ENCODE assay signal across 9 mouse cellular contexts in the genomic region with DNA sequence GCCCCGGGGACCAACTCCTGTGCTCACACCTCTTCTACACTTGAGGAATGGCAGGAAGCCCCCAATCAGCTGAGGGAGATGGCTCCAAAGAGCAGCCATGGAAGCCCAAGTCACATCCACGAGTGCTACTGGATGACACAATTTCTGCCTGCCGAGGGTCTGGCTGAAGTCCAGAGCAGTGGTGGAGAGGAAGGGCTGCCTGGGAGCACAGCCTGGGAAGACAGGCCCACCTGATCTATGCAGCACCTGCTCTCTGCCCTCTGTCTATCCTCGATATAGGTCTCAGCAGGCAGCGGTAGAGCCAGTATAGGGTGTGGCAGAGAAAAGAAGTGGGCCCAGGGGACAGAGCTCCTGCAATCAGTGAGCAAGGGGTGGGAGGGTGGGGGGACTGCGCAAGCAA. TPM values are rescaled to one million over a fixed set of nuclear protein-coding genes. Genes with fewer than 3 reads are reported as not detected.
A peak's percentile ranks its signal among the peaks of the same experiment; 100 is the strongest.
DNase-seq lines count a peak whose midpoint lies in the region; ATAC-seq lines count a peak whose summit lies in the region.
"Had no signal": no experiment of that assay in that cellular context is flagged by ENCODE, and none has a peak within 500 bp of the region (broad histone marks: within the 10 kb centered on the region; RNA-seq: fewer than 3 reads in every experiment).

No protein-coding gene starts in this region.

- 71% methylated on average over 6 of the region's 6 CpGs for WGBS in forebrain, embryonic 13.5 days
- WGBS in forebrain, embryonic 16.5 days = 45% methylated on average over 5 of the region's 6 CpGs
- WGBS in neural tube, embryonic 12.5 days = 67% methylated on average over 6 of the region's 6 CpGs
- 81% methylated on average over 6 of the region's 6 CpGs for WGBS in hindbrain, embryonic 11.5 days
- 76% methylated on average over 6 of the region's 6 CpGs for WGBS in midbrain, embryonic 11.5 days

- H3K27me3 ChIP-seq in forebrain, embryonic 13.5 days = no peaks in the 10 kb centered on the region
- H3K27me3 ChIP-seq in forebrain, embryonic 16.5 days (replicated peaks; ENCODE audit: control insufficient read depth, insufficient read depth, low read length) = no peaks in the 10 kb centered on the region
- no peaks in the 10 kb centered on the region for H3K27me3 ChIP-seq in neural tube, embryonic 12.5 days (replicated peaks)
- no peaks in the 10 kb centered on the region for H3K27me3 ChIP-seq in hindbrain, embryonic 11.5 days (ENCODE audit: control insufficient read depth, insufficient read depth, low read length)
- no peaks in the 10 kb centered on the region for H3K27me3 ChIP-seq in midbrain, embryonic 11.5 days (ENCODE audit: control insufficient read depth, insufficient read depth, low read length)
- H3K27me3 ChIP-seq: limb, embryonic 15.5 days had no signal

- H3K36me3 ChIP-seq in forebrain, embryonic 13.5 days (ENCODE audit: poor library complexity, severe bottlenecking) = 0 out of 2 replicates have a peak, but pooled peaks cover 7% of the 10 kb centered on the region
- no peaks in the 10 kb centered on the region for H3K36me3 ChIP-seq in forebrain, embryonic 16.5 days (ENCODE audit: control insufficient read depth, insufficient read depth)
- peaks cover 5% of the 10 kb centered on the region; the same call in 1 of the 2 replicates for H3K36me3 ChIP-seq in neural tube, embryonic 12.5 days
- no peaks in the 10 kb centered on the region for H3K36me3 ChIP-seq in hindbrain, embryonic 11.5 days (ENCODE audit: control insufficient read depth, insufficient read depth, low read length)
- no peaks in the 10 kb centered on the region for H3K36me3 ChIP-seq in midbrain, embryonic 11.5 days (ENCODE audit: control insufficient read depth, insufficient read depth, low read length)
- H3K36me3 ChIP-seq: limb, embryonic 15.5 days had no signal

- no peak overlapping the region for H3K4me3 ChIP-seq in forebrain, embryonic 13.5 days
- H3K4me3 ChIP-seq in forebrain, embryonic 16.5 days (replicated peaks; ENCODE audit: low read length) = no peak overlapping the region
- H3K4me3 ChIP-seq in neural tube, embryonic 12.5 days = no peak overlapping the region
- H3K4me3 ChIP-seq in hindbrain, embryonic 11.5 days (ENCODE audit: low read depth, low read length) = no peak overlapping the region
- no peak overlapping the region for H3K4me3 ChIP-seq in midbrain, embryonic 11.5 days (ENCODE audit: low read depth, low read length)
- H3K4me3 ChIP-seq: limb, embryonic 15.5 days had no signal

- DNase-seq in neural tube, embryonic 10.5 days (ENCODE audit: extremely low spot score, low spot score) = no peak
- DNase-seq in hindbrain, embryonic 11.5 days (ENCODE audit: low spot score) = no peak
- no peak for DNase-seq in T-cell, adult 2 months (ENCODE audit: low spot score)
- DNase-seq in embryo, embryonic 10.5 days (ENCODE audit: low spot score) = no peak
- DNase-seq in midbrain, embryonic 11.5 days (ENCODE audit: low spot score, missing footprints) = no peak

- no peaks in the 10 kb centered on the region for H3K9me3 ChIP-seq in forebrain, embryonic 13.5 days (replicated peaks)
- no peaks in the 10 kb centered on the region for H3K9me3 ChIP-seq in forebrain, embryonic 16.5 days (ENCODE audit: control insufficient read depth, low read length)
- no peaks in the 10 kb centered on the region for H3K9me3 ChIP-seq in neural tube, embryonic 12.5 days
- no peaks in the 10 kb centered on the region for H3K9me3 ChIP-seq in hindbrain, embryonic 11.5 days (ENCODE audit: control insufficient read depth, low read length)
- H3K9me3 ChIP-seq in midbrain, embryonic 11.5 days (ENCODE audit: control insufficient read depth, low read length) = no peaks in the 10 kb centered on the region
- H3K9me3 ChIP-seq: limb, embryonic 15.5 days had no signal

- no peak for ATAC-seq in forebrain, embryonic 13.5 days
- no peak for ATAC-seq in forebrain, embryonic 16.5 days
- no peak for ATAC-seq in neural tube, embryonic 12.5 days (ENCODE audit: low FRiP score, low read depth)
- ATAC-seq in hindbrain, embryonic 11.5 days (ENCODE audit: low FRiP score) = no peak
- ATAC-seq in midbrain, embryonic 11.5 days (ENCODE audit: low FRiP score) = no peak

- 0 out of 2 replicates have a peak overlapping the region, but pooled peaks have one; percentile 27 for H3K9ac ChIP-seq in forebrain, embryonic 13.5 days
- no peak overlapping the region for H3K9ac ChIP-seq in forebrain, embryonic 16.5 days (replicated peaks; ENCODE audit: low read depth, low read length)
- H3K9ac ChIP-seq in neural tube, embryonic 12.5 days = 0 out of 2 replicates have a peak overlapping the region, but pooled peaks have one; percentile 21
- H3K9ac ChIP-seq in hindbrain, embryonic 11.5 days (ENCODE audit: low read depth, low read length) = peak overlapping the region; percentile 42; the same call in 1 of the 2 replicates
- H3K9ac ChIP-seq in midbrain, embryonic 11.5 days (ENCODE audit: low read length) = no peak overlapping the region
- H3K9ac ChIP-seq: limb, embryonic 15.5 days had no signal

- peaks cover 63% of the 10 kb centered on the region for H3K4me1 ChIP-seq in forebrain, embryonic 13.5 days
- peaks cover 41% of the 10 kb centered on the region for H3K4me1 ChIP-seq in forebrain, embryonic 16.5 days (replicated peaks; ENCODE audit: control insufficient read depth, insufficient read depth, low read length)
- peaks cover 59% of the 10 kb centered on the region for H3K4me1 ChIP-seq in neural tube, embryonic 12.5 days
- H3K4me1 ChIP-seq in hindbrain, embryonic 11.5 days (replicated peaks; ENCODE audit: control insufficient read depth, insufficient read depth, low read length) = peaks cover 14% of the 10 kb centered on the region
- H3K4me1 ChIP-seq in midbrain, embryonic 11.5 days (ENCODE audit: control insufficient read depth, insufficient read depth, low read length) = peaks cover 27% of the 10 kb centered on the region

- peak overlapping the region; percentile 61; the same call in 1 of the 2 replicates for H3K27ac ChIP-seq in forebrain, embryonic 13.5 days
- no peak overlapping the region for H3K27ac ChIP-seq in forebrain, embryonic 16.5 days (ENCODE audit: low read length)
- 0 out of 2 replicates have a peak overlapping the region, but pooled peaks have one; percentile 8 for H3K27ac ChIP-seq in neural tube, embryonic 12.5 days
- H3K27ac ChIP-seq in hindbrain, embryonic 11.5 days (ENCODE audit: low read depth, low read length) = no peak overlapping the region
- no peak overlapping the region for H3K27ac ChIP-seq in midbrain, embryonic 11.5 days (ENCODE audit: low read depth, low read length)

- no peak overlapping the region for H3K4me2 ChIP-seq in forebrain, embryonic 13.5 days
- no peak overlapping the region for H3K4me2 ChIP-seq in forebrain, embryonic 16.5 days (ENCODE audit: low read length)
- 0 out of 2 replicates have a peak overlapping the region, but pooled peaks have one; percentile 3 for H3K4me2 ChIP-seq in neural tube, embryonic 12.5 days (replicated peaks)
- no peak overlapping the region for H3K4me2 ChIP-seq in hindbrain, embryonic 11.5 days (replicated peaks; ENCODE audit: low read depth, low read length)
- H3K4me2 ChIP-seq in midbrain, embryonic 11.5 days = no peak overlapping the region
- H3K4me2 ChIP-seq: limb, embryonic 15.5 days had no signal

RNA-seq across cellular contexts. Expression of a gene that starts 1.3 kb away (rescaled TPM):
- 0.18 and 0.41 TPM in 2 replicates for polyA plus RNA-seq in forebrain, embryonic 13.5 days (2015; fragmentation: Nextera tagmentation; extraction: Ambion mirVana)
- polyA plus RNA-seq in forebrain, embryonic 16.5 days (2015; fragmentation: Nextera tagmentation; extraction: Ambion mirVana) = 0.37 and 0.46 TPM in 2 replicates
- 0.29 and 0.32 TPM in 2 replicates for polyA plus RNA-seq in neural tube, embryonic 12.5 days (2016; fragmentation: Nextera tagmentation; extraction: Ambion mirVana)
- polyA plus RNA-seq in hindbrain, embryonic 11.5 days (2014; fragmentation: Nextera tagmentation; extraction: Ambion mirVana) = 0.27 and 0.37 TPM in 2 replicates
- polyA plus RNA-seq in midbrain, embryonic 11.5 days (2014; fragmentation: Nextera tagmentation; extraction: Ambion mirVana) = 0.25 TPM in 1 of 2 replicates, not detected in the other

RNA-seq across cellular contexts. Expression of a gene that starts 14.7 kb away (rescaled TPM):
- 609 and 621 TPM in 2 replicates for polyA plus RNA-seq in forebrain, embryonic 13.5 days (2015; fragmentation: Nextera tagmentation; extraction: Ambion mirVana)
- polyA plus RNA-seq in forebrain, embryonic 16.5 days (2015; fragmentation: Nextera tagmentation; extraction: Ambion mirVana) = 256 and 290 TPM in 2 replicates
- 774 and 775 TPM in 2 replicates for polyA plus RNA-seq in neural tube, embryonic 12.5 days (2016; fragmentation: Nextera tagmentation; extraction: Ambion mirVana)
- 960 and 984 TPM in 2 replicates for polyA plus RNA-seq in hindbrain, embryonic 11.5 days (2014; fragmentation: Nextera tagmentation; extraction: Ambion mirVana)
- 926 and 968 TPM in 2 replicates for polyA plus RNA-seq in midbrain, embryonic 11.5 days (2014; fragmentation: Nextera tagmentation; extraction: Ambion mirVana)

RNA-seq across cellular contexts. Expression of a gene that starts 19.8 kb away (rescaled TPM):
- polyA plus RNA-seq in forebrain, embryonic 13.5 days (2015; fragmentation: Nextera tagmentation; extraction: Ambion mirVana) = 0.83 and 0.88 TPM in 2 replicates
- 2.4 and 2.6 TPM in 2 replicates for polyA plus RNA-seq in forebrain, embryonic 16.5 days (2015; fragmentation: Nextera tagmentation; extraction: Ambion mirVana)
- polyA plus RNA-seq in neural tube, embryonic 12.5 days (2016; fragmentation: Nextera tagmentation; extraction: Ambion mirVana) = 0.50 and 0.96 TPM in 2 replicates
- 0.20 and 0.42 TPM in 2 replicates for polyA plus RNA-seq in hindbrain, embryonic 11.5 days (2014; fragmentation: Nextera tagmentation; extraction: Ambion mirVana)
- 0.26 and 0.37 TPM in 2 replicates for polyA plus RNA-seq in midbrain, embryonic 11.5 days (2014; fragmentation: Nextera tagmentation; extraction: Ambion mirVana)

RNA-seq across cellular contexts. Expression of a gene that starts 28.8 kb away (rescaled TPM):
- polyA plus RNA-seq in forebrain, embryonic 13.5 days (2015; fragmentation: Nextera tagmentation; extraction: Ambion mirVana) = 18.5 and 23.1 TPM in 2 replicates
- 28.7 and 33.6 TPM in 2 replicates for polyA plus RNA-seq in forebrain, embryonic 16.5 days (2015; fragmentation: Nextera tagmentation; extraction: Ambion mirVana)
- 36.0 and 41.6 TPM in 2 replicates for polyA plus RNA-seq in neural tube, embryonic 12.5 days (2016; fragmentation: Nextera tagmentation; extraction: Ambion mirVana)
- 24.1 and 28.9 TPM in 2 replicates for polyA plus RNA-seq in hindbrain, embryonic 11.5 days (2014; fragmentation: Nextera tagmentation; extraction: Ambion mirVana)
- 19.2 and 23.7 TPM in 2 replicates for polyA plus RNA-seq in midbrain, embryonic 11.5 days (2014; fragmentation: Nextera tagmentation; extraction: Ambion mirVana)

Comparison
In these comparisons a context has a peak if more than half of its experiments do, and no peak if none do; other contexts are left out.
1. H3K27ac ChIP-seq: peak in forebrain, embryonic 13.5 days (single experiment) and neural tube, embryonic 12.5 days (single experiment); none in forebrain, embryonic 16.5 days (single experiment), hindbrain, embryonic 11.5 days (single experiment) and midbrain, embryonic 11.5 days (single experiment).
2. H3K9ac ChIP-seq: peak in forebrain, embryonic 13.5 days (single experiment), neural tube, embryonic 12.5 days (single experiment) and hindbrain, embryonic 11.5 days (single experiment); none in forebrain, embryonic 16.5 days (single experiment) and midbrain, embryonic 11.5 days (single experiment).